Mouse (Mus musculus) left cerebral cortex, postnatal 4 days (tissue): Measurements from ENCODE around the gene Ftcd. TPM values are rescaled to one million over a fixed set of nuclear protein-coding genes. Genes with fewer than 3 reads are reported as not detected.

Experiments used
- DNase-seq: peaks from one replicate; pipeline ENCODE4 v3.0.0-alpha.2; 2022
- intact Hi-C: fragments of 180-260 bp; cut with DNase I; formaldehyde crosslinking; loops from one replicate; pipeline ENCODE4 v1.15.1; 2025
- total RNA-seq, 2 experiments: library from RNA; stranded (reverse); gene quantifications; 2 replicates each; pipeline ENCODE4 v1.2.3; 2021

The Ftcd gene
- total RNA-seq, 2 experiments from 2014 or later: not detected

- intact Hi-C loops: no loop called here
- no peak for DNase-seq
Measured at GRCm38 (mm10) chr10:76596338-76596737, 20.9 kb downstream of the Ftcd start.

DNA sequence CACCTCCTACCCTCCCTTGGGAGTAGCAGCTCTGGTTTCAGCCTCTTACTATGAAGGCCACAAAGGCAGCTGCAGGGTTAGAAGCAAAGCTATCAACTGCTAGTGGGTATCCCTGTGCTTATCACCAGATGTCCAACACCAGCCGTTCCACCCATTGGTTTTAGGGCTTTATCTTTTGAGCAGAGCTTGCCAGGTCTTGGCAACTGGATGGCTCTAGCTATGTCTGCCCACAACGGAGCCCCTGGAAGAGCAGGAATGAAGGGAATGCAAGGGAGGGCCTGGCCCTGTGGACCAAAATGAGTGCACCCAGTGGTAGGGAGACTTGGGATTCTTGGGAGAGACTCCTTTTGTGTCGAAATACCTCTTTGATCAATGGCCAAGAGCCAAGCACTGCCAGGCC is 27.2 kb downstream of the Ftcd start:
- intact Hi-C loops: no loop called here
- no peak for DNase-seq

- no peak for DNase-seq
- intact Hi-C loops: no loop called here
Measured at GRCm38 (mm10) chr10:76612473-76612872, 37.0 kb downstream of the Ftcd start.

GRCm38 (mm10) chr10:76622411-76622810 is 47.0 kb downstream of the Ftcd start:
- intact Hi-C loops: loop anchor here (5.0 kb wide), 1 partner anchor 100 kb away; no protein-coding TSS in a partner anchor
- no peak for DNase-seq

DNA sequence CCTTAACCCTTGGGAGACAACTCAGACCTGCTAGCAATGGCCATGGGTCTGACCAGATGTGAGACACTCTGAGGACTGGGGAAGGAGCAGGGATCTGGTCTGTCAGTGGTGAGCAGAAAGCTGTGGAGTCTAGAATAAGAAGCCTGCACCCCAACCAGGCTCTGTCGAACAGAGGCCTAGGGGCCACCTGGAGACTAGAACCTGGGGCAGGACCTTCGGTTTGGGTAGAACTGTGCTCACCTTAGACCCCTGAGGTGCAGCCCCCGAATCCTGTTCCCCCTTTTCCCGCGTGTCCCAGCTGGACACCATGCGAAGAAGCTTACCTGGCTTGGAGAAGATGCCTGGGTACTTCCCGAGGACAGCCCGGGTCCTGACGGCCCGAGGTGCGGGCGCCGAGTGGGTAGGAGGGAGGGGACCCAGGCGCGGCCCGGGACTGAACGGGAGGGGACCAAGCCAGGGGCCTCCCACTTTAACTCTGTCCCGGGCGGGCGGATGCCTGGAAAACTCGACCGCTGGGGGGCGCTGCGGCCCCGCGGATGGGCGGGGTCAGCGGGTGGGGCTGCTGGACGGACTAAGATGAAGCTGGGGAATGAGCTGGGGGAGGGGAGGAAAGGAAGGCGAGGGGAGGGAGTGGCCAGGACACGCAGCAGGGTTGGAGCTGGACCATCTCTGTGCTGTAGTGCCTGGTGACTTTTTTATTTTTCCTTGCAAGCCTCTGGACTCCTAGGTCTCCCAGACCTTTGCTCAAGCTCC is 47.7 kb downstream of the Ftcd start, which contains the start of gene Col6a2:
Col6a2 (minus strand) TSS at position 703 of the 753 bp plus-strand sequence.
- intact Hi-C loops: loop anchor here (5.0 kb wide), 1 partner anchor 99 kb away; no protein-coding TSS in a partner anchor
- DNase-seq: peak; percentile 89

GRCm38 (mm10) chr10:76623734-76624133 is 48.3 kb downstream of the Ftcd start:
- intact Hi-C loops: loop anchor here (5.0 kb wide), 1 partner anchor 99 kb away; no protein-coding TSS in a partner anchor

DNA sequence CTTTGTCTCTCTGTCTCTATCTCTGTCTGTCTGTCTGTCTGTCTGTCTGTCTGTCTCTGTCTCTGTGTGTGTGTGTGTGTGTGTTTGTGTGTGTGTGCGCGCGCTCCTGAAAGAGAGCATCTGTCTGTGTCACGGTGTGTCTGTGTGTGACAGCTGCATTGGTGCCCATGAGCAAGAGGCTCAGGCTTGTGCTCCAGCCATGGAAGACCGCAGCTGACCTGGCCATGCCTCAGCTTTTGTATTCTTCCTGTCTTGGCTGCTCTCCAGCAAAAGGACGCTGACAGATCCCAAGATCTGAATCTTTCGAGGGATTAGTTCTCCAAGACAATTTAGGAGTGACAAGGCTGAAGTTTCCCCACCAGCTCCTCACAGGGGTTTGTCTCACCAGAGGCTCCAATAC is 49.5 kb downstream of the Ftcd start:
- no peak for DNase-seq
- intact Hi-C loops: loop anchor here (5.0 kb wide), 1 partner anchor 97 kb away; no protein-coding TSS in a partner anchor

More at GRCm38 (mm10) chr10:76623734-76624133, 48.3 kb downstream of the Ftcd start:
- DNase-seq: no peak

DNA sequence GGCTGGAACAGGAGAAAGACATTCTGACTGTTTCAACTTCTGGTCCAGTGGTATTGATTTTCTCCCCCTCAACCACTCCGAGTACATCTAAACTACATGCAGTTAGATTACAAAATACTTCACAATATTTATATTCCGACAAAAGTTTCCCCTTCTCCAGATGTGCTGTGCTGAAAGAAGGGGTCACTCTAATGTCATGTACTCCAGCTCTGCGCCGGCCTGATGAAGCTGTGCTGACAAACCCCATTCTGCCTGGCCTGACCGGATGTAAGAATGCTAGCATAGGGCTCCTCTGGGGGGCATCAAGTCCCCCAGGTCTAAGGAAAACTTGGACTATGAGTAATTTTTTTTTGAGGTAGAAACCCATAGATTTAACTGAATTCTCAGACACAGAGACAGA is 52.3 kb downstream of the Ftcd start:
- intact Hi-C loops: no loop called here
- no peak for DNase-seq

DNA sequence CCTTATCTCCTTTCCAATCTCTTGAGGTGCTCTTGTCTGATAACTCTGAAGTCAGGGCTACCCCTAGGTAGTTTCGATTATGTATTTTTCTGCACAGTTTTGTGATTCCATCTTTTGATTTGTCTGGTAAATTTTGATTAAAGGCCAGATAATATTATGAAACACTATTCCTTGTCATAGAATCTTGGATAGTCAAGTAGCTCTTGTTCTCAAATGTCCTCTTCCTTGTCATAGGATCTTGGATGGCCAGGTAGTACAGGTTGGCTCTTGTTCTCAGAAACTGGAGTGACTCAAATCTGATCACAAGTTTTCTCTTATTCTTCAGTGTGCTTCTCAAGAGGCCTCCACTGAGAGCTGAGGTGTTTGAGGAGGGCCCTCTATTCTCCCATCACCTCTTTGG is 55.2 kb downstream of the Ftcd start:
- intact Hi-C loops: no loop called here
- no peak for DNase-seq

DNA sequence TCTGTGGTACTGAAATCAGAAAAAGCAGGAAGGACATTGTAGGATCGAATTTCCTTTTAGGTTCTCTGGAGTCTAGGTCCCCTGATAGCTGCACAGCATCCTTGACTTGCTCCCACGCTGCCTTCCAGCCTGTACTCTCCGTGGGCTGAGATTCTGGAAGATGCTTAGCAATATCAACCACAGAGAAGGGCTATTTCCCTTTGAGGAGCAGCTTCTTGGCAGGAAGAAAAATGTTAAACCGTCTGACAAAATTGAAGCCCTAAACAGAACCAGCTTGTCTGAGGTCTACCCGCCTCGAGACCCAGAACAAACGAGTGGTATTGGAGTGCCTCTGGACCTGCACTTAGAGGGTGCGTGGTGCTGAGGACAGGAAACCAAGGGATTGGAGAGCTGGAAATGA is 57.2 kb downstream of the Ftcd start:
- DNase-seq: no peak
- intact Hi-C loops: no loop called here

DNA sequence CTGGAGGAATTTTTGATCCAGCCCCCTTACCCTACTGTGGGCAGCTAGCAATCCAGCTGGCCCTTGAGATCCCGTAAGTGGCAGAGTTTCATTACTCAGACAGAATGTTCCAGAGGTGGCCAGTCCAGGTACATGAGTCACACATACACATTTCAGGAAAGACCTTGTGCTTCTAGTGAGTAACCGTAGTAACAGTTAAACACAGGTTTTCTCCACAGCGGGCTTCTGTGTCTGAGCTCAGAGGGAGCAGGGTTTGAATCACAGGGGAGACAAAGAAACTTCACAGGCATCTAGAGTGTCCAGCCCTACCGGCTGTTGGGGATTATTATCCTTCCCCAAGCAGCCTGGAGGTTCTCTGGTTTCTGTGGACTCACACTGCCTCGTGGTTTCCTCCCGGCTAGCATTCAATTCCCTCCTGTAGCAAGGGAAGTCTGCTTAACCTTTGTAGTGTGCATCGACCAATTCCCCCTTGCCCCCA is 58.7 kb downstream of the Ftcd start:
- no peak for DNase-seq
- intact Hi-C loops: no loop called here

DNA sequence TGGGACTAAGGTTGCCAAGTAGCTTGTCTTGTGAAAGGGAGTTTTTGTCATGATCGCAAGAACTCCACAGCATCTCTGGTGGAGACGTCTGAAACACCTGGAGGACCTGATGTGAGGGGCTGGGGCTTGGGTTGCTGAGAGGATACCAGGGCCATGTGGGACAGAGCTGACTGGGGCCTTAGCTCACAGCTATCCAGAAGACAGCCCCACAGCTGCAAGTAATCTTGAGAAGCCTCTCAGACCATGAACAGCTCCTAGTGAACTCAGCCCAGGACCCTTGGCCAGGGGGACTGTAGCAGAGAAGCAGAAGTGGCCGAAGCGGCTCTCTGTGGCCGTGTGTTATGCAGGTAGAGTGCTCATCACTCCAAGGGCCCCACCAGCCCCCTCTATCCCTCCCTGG is 59.1 kb downstream of the Ftcd start:
- intact Hi-C loops: no loop called here
- DNase-seq: no peak

GRCm38 (mm10) chr10:76636026-76636425 is 60.6 kb downstream of the Ftcd start:
- intact Hi-C loops: no loop called here
- no peak for DNase-seq

- DNase-seq: no peak
- intact Hi-C loops: no loop called here
Measured at GRCm38 (mm10) chr10:76636601-76637000, 61.2 kb downstream of the Ftcd start.

Other genes starting within 250 kb of the Ftcd start
- gene Dip2a, start 230.4 kb upstream of the Ftcd start, total RNA-seq: 10 to 100 TPM; 75.7 to 77.0 TPM
- not detected for gene AC141477.1, start 135.2 kb upstream of the Ftcd start, total RNA-seq
- gene Pcnt, start 132.9 kb upstream of the Ftcd start, total RNA-seq: 10 to 100 TPM; 11.5 to 11.6 TPM
- not detected for gene 2610028H24Rik, start 126.6 kb upstream of the Ftcd start, total RNA-seq
- 10 to 100 TPM; 59.3 to 61.9 TPM for gene Mcm3ap, start 106.7 kb upstream of the Ftcd start, total RNA-seq
- gene Ybey, start 106.5 kb upstream of the Ftcd start, total RNA-seq: 1 to 10 TPM; 3.8 TPM
- 100 to 1,000 TPM in 1 of 2 experiments, 10 to 100 TPM in 1; 97.2 to 103 TPM for gene Lss, start 44.1 kb upstream of the Ftcd start, total RNA-seq
- not detected for gene Spatc1l, start 13.4 kb upstream of the Ftcd start, total RNA-seq
- 10 to 100 TPM; 16.7 to 17.4 TPM for gene Col6a2, start 48.0 kb downstream of the Ftcd start, total RNA-seq
- gene Col6a1, start 150.5 kb downstream of the Ftcd start, total RNA-seq: 10 to 100 TPM; 18.6 to 19.2 TPM